Mouse (Mus musculus): ENCODE measurements at regions not wholly inside any gene's neighbourhood (a gene's known extent, or its start where the extent isn't known, plus 50 kb on each side); places are given as distances from the start of the nearest gene placed in this dataset.

GRCm38 (mm10) chr14:61896879-61897278 lies 289.6 kb downstream of the Kcnrg start:
- Histone ChIP-seq H3K27me3 (ENCODE audit: insufficient read depth, low read length) (peaks cover 8% of the 10 kb centered on the region; the same call in 1 of the 2 replicates), H3K4me1 (ENCODE audit: insufficient read depth, low read depth, low read length) (no peaks in the 10 kb centered on the region), H3K36me3 (replicated peaks) (no peaks in the 10 kb centered on the region), H3K4me3 (ENCODE audit: low read depth, low read length) (no peak overlapping the region), H3K9me3 (replicated peaks) (no peaks in the 10 kb centered on the region; the same call in 1 of the 2 replicates)
- TF ChIP-seq CTCF (IDR thresholded peaks at IDR 0.05; ENCODE audit: low read depth, low read length) (no peak), TAL1 (conservative IDR thresholded peaks at IDR 0.05; ENCODE audit: low read depth, low read length) (no peak)
- ATAC-seq (ENCODE audit: extremely low read depth, insufficient number of reproducible peaks, low FRiP score, poor library complexity, severe bottlenecking) (no peak), DNase-seq (ENCODE audit: low spot score) (no peak)

- H3K9me3 ChIP-seq (replicated peaks) = no peaks in the 10 kb centered on the region; the same call in 1 of the 2 replicates
- DNase-seq (ENCODE audit: low spot score) (no peak), ATAC-seq (ENCODE audit: extremely low read depth, insufficient number of reproducible peaks, low FRiP score, poor library complexity, severe bottlenecking) (no peak)
- no peak for TF ChIP-seq GATA1 (IDR thresholded peaks at IDR 0.05; ENCODE audit: borderline replicate concordance, low read length)
- no peak for TF ChIP-seq CTCF (IDR thresholded peaks at IDR 0.05; ENCODE audit: low read depth, low read length)
- no peak for TF ChIP-seq TAL1 (conservative IDR thresholded peaks at IDR 0.05; ENCODE audit: low read depth, low read length)
- TF ChIP-seq POLR2AphosphoS5 (IDR thresholded peaks at IDR 0.05; ENCODE audit: insufficient replicate concordance, low read depth, low read length) = no peak
- no peak for TF ChIP-seq GATA2 (IDR thresholded peaks at IDR 0.05; ENCODE audit: borderline replicate concordance, low read depth, low read length)
- H3K27me3 ChIP-seq (ENCODE audit: insufficient read depth, low read length) = peaks cover 6% of the 10 kb centered on the region; the same call in 1 of the 2 replicates
- no peak overlapping the region for H3K4me3 ChIP-seq (ENCODE audit: low read depth, low read length)
- H3K36me3 ChIP-seq (replicated peaks) = no peaks in the 10 kb centered on the region
- no peaks in the 10 kb centered on the region for H3K4me1 ChIP-seq (ENCODE audit: insufficient read depth, low read depth, low read length)
These were observed 291.4 kb downstream of the Kcnrg start for GRCm38 (mm10) chr14:61898664-61899063.

- TF ChIP-seq POLR2AphosphoS5 (IDR thresholded peaks at IDR 0.05; ENCODE audit: insufficient replicate concordance, low read depth, low read length) (no peak), TAL1 (conservative IDR thresholded peaks at IDR 0.05; ENCODE audit: low read depth, low read length) (no peak)
- Histone ChIP-seq H3K4me1 (ENCODE audit: insufficient read depth, low read depth, low read length) (no peaks in the 10 kb centered on the region), H3K27me3 (ENCODE audit: insufficient read depth, low read length) (no peaks in the 10 kb centered on the region), H3K9me3 (replicated peaks) (no peaks in the 10 kb centered on the region; the same call in 1 of the 2 replicates), H3K36me3 (replicated peaks) (no peaks in the 10 kb centered on the region), H3K4me3 (ENCODE audit: low read depth, low read length) (no peak overlapping the region)
- DNase-seq (ENCODE audit: low spot score) = no peak
- ATAC-seq (ENCODE audit: extremely low read depth, insufficient number of reproducible peaks, low FRiP score, poor library complexity, severe bottlenecking) = no peak
These were observed 297.3 kb downstream of the Kcnrg start for GRCm38 (mm10) chr14:61904426-61905124.

GRCm38 (mm10) chr14:61918113-61918512 lies 310.9 kb downstream of the Kcnrg start:
- Histone ChIP-seq H3K4me1 (ENCODE audit: insufficient read depth, low read depth, low read length) (no peaks in the 10 kb centered on the region), H3K27me3 (ENCODE audit: insufficient read depth, low read length) (0 out of 2 replicates have a peak, but pooled peaks cover 8% of the 10 kb centered on the region), H3K36me3 (replicated peaks) (no peaks in the 10 kb centered on the region), H3K4me3 (ENCODE audit: low read depth, low read length) (no peak overlapping the region), H3K9me3 (replicated peaks) (no peaks in the 10 kb centered on the region)
- no peak for DNase-seq (ENCODE audit: low spot score)
- no peak for TF ChIP-seq GATA1 (IDR thresholded peaks at IDR 0.05; ENCODE audit: borderline replicate concordance, low read length)
- no peak for TF ChIP-seq CTCF (IDR thresholded peaks at IDR 0.05; ENCODE audit: low read depth, low read length)
- TF ChIP-seq POLR2AphosphoS5 (IDR thresholded peaks at IDR 0.05; ENCODE audit: insufficient replicate concordance, low read depth, low read length) = no peak
- TF ChIP-seq GATA2 (IDR thresholded peaks at IDR 0.05; ENCODE audit: borderline replicate concordance, low read depth, low read length) = no peak
- TF ChIP-seq TAL1 (conservative IDR thresholded peaks at IDR 0.05; ENCODE audit: low read depth, low read length) = no peak
- no peak for ATAC-seq (ENCODE audit: extremely low read depth, insufficient number of reproducible peaks, low FRiP score, poor library complexity, severe bottlenecking)

- no peaks in the 10 kb centered on the region for H3K27me3 ChIP-seq (ENCODE audit: insufficient read depth, low read length)
- ATAC-seq (ENCODE audit: extremely low read depth, insufficient number of reproducible peaks, low FRiP score, poor library complexity, severe bottlenecking) (no peak), DNase-seq (ENCODE audit: low spot score) (no peak)
- H3K4me3 ChIP-seq (ENCODE audit: low read depth, low read length) = no peak overlapping the region
- H3K4me1 ChIP-seq (ENCODE audit: insufficient read depth, low read depth, low read length) = no peaks in the 10 kb centered on the region
- TF ChIP-seq GATA2 (IDR thresholded peaks at IDR 0.05; ENCODE audit: borderline replicate concordance, low read depth, low read length) (no peak), CTCF (IDR thresholded peaks at IDR 0.05; ENCODE audit: low read depth, low read length) (no peak), GATA1 (IDR thresholded peaks at IDR 0.05; ENCODE audit: borderline replicate concordance, low read length) (no peak), TAL1 (conservative IDR thresholded peaks at IDR 0.05; ENCODE audit: low read depth, low read length) (no peak), POLR2AphosphoS5 (IDR thresholded peaks at IDR 0.05; ENCODE audit: insufficient replicate concordance, low read depth, low read length) (no peak)
- H3K36me3 ChIP-seq (replicated peaks) = no peaks in the 10 kb centered on the region
- H3K9me3 ChIP-seq (replicated peaks) = no peaks in the 10 kb centered on the region
These were observed 324.6 kb downstream of the Kcnrg start for GRCm38 (mm10) chr14:61931811-61932210.

GRCm38 (mm10) chr14:61941682-61942081 lies 334.4 kb downstream of the Kcnrg start:
- Histone ChIP-seq H3K36me3 (replicated peaks) (no peaks in the 10 kb centered on the region), H3K4me1 (ENCODE audit: insufficient read depth, low read depth, low read length) (no peaks in the 10 kb centered on the region), H3K4me3 (ENCODE audit: low read depth, low read length) (no peak overlapping the region), H3K9me3 (replicated peaks) (no peaks in the 10 kb centered on the region), H3K27me3 (ENCODE audit: insufficient read depth, low read length) (peaks cover 3% of the 10 kb centered on the region; the same call in 1 of the 2 replicates)
- TF ChIP-seq CTCF (IDR thresholded peaks at IDR 0.05; ENCODE audit: low read depth, low read length) = no peak
- no peak for TF ChIP-seq TAL1 (conservative IDR thresholded peaks at IDR 0.05; ENCODE audit: low read depth, low read length)
- TF ChIP-seq GATA1 (IDR thresholded peaks at IDR 0.05; ENCODE audit: borderline replicate concordance, low read length) = no peak
- TF ChIP-seq GATA2 (IDR thresholded peaks at IDR 0.05; ENCODE audit: borderline replicate concordance, low read depth, low read length) = no peak
- TF ChIP-seq POLR2AphosphoS5 (IDR thresholded peaks at IDR 0.05; ENCODE audit: insufficient replicate concordance, low read depth, low read length) = no peak
- DNase-seq (ENCODE audit: low spot score) (no peak), ATAC-seq (ENCODE audit: extremely low read depth, insufficient number of reproducible peaks, low FRiP score, poor library complexity, severe bottlenecking) (no peak)

All from G1E (cell line).